Mouse (Mus musculus): ENCODE results near the gene Ndufa12. TPM values are rescaled to one million over a fixed set of nuclear protein-coding genes. Genes with fewer than 3 reads are reported as not detected.

The Ndufa12 gene
- total RNA-seq, 1 experiment from 2014 or later, result 215 TPM

DNA sequence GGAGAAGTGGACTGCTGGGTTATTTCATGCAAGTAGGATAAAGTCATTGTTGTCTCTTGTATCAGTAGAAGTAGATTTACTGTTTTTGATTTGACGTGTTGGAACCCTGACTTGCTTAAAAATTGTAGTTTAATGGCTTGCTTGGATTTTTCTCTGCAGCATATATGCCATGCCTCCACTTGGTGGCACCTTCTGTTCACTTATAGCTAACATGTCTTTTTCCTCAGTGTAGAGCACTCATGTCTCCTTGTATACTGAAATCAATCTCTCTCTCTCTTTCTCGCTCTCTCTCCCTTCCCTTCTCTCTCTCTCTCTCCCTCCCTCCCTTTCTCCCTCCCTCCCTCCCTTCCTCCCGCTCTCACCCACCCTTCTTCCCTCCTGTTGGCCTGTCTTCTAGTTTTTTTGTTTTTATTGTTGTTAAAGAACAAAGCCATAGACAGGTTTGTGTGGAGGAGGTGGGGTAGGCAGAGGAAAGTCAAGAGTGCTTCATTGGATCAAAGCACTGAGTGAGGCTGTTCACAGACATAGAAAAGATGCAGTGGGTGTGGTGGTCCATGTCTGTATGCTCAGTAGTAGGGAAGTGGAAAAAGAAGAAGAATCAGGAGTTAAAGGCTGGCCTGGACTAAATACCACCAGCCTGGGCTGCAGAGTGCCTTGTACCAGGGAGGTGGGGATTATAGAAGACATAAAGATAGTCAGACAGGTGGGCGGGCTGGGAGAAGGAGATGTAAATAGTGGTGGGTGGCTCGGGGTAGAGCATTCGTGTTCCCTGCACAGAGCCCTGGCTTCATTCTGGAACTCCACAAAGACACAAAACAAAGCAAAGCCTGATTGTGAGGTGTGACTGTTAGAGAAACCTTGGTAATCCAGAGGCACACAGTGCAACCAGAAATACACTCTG, 12.4 kb downstream of the Ndufa12 start:
- no peak for ATAC-seq (replicated peaks in 1 of 2; ENCODE audit: insufficient read depth in 1 of 2, low FRiP score in 2 of 2, low TSS enrichment in 1 of 2, low read depth in 1 of 2, poor library complexity in 2 of 2, severe bottlenecking in 2 of 2)

DNA sequence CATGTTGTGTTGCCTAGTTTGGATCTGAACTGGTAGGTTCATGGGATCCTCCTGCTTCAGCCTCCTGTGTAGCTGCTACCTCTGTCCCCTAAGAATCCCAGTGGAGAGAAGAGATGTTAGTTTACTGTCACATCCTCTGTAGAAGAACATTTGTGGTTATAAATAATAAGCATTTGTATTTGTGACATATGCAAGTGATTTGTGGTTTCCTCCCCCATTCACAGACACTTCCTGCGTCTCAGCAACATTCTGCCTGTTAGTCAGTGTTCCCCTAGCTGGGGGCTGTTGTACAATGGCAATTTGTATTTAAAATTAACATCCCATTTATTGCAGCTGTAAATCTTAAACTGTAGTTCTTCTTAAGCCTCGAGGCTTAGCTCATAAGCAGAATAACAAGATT, 13.2 kb downstream of the Ndufa12 start:
- peak in 1 of 2 experiments; percentile 42; a peak in 1 of 4 replicates for ATAC-seq (replicated peaks in 1 of 2; ENCODE audit: insufficient read depth in 1 of 2, low FRiP score in 2 of 2, low TSS enrichment in 1 of 2, low read depth in 1 of 2, poor library complexity in 2 of 2, severe bottlenecking in 2 of 2)

DNA sequence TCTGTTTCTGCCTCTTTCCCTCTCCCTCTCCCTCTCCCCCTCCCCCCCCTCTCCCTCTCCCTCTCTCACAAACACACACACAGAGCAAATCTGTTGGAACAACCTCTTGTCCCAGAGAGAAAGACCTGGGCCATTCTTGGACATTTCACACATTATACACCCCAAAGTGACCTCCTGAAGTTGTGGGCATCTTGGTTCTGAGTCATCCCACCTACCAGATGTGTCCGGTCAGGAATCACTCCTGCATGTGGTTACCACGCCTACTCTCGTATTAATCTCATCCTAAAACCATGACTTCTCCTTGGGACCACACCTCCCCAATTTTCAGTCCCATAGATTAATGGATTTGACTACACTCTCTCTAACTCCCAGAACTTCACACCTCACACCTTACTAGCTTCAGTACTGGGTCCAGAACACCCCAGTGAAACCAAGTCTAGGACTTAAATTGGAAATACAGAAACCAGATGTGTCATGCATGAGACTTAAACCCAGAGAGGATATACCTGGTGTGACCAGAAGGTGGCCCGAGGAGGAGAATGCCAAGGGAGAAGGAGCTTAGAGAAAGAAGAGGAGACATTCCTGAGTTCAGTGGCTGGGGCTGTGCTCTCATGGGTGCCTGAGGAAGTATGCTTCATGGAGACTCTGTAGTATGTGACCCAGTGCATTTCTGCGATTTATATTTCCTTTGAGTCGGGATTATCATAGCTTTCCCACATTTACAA, 26.7 kb downstream of the Ndufa12 start:
- 0 out of 4 replicates have a peak, but pooled peaks of 1 of the 2 experiments have one; percentile 12 for ATAC-seq (replicated peaks in 1 of 2; ENCODE audit: insufficient read depth in 1 of 2, low FRiP score in 2 of 2, low TSS enrichment in 1 of 2, low read depth in 1 of 2, poor library complexity in 2 of 2, severe bottlenecking in 2 of 2)

DNA sequence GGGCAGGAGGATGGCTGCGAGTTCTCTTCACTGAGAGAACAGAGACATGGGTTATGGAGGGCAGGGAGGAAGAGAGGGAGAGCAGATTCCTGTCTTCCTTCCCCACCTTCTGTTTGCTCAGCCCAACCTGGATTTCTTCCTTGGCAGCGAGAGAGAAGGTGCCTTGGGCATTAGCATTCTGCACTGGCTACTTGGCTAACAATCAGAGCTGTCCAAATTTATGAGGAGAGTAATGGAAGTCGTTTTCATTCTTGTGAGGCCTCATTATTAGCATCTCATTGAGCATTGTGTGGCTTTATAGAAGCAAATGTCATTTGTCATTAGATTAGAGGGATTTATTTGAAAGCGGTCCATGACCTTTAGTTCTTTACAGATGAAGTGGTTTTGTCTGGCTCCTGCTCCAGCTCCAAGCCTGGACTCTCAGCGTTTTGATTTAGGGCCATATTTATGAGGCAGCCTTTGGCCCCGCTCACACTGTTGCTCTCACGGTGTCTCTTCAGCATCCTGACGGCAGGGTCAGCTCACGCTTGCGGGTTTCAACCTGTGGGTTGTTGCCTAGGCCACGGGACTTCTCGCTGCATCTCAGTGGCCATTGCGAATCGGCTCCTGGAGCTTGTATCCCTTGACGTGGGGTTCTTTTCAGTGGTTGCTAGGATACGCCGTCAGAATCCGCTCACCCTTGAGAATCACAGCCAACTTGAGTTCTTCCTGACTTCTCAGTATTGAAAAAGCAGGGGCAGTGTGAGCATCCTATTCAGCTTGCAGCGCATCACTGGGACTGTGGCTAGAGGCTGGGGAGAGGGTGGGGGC, 31.9 kb downstream of the Ndufa12 start:
- no peak for ATAC-seq (replicated peaks in 1 of 2; ENCODE audit: insufficient read depth in 1 of 2, low FRiP score in 2 of 2, low TSS enrichment in 1 of 2, low read depth in 1 of 2, poor library complexity in 2 of 2, severe bottlenecking in 2 of 2)

DNA sequence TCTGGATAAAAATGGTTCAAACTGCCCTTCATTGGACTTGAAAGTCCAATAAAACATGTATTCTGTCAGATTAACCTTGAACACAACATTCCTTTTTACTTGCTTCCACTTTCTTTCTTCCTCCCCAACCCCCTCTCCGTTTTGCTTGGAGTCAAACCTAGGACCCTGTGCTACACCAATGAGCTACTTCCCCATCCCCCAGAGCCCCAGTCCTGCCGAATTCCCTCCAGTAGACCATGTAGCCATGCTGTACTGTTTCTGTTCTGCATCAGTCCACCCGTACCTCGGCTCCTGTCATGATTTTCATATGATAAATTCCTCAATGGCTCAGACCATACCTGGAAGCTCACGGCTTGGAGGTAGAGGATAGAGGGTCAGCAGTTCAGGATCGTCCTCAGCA, 32.5 kb downstream of the Ndufa12 start:
- no peak for ATAC-seq (replicated peaks in 1 of 2; ENCODE audit: insufficient read depth in 1 of 2, low FRiP score in 2 of 2, low TSS enrichment in 1 of 2, low read depth in 1 of 2, poor library complexity in 2 of 2, severe bottlenecking in 2 of 2)

DNA sequence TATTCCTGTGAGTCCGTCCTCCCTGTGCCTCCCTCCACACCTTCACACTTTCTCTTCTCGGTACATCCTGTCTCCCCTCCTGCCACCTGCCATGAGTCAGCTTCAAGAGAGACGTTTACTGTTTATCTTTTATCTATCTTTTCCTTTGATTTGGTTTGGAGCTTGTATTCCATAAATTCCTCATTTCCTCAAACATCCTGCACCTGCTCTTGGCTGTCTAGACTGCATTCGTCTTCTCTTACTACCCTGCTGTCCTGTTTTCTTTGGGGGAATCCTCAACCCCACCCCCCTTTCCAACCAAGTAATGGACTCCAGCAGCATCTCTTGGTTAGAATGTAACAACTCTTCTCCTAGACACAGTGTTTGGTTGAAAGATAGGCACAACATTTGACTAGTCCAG, 36.7 kb downstream of the Ndufa12 start:
- no peak for ATAC-seq (replicated peaks in 1 of 2; ENCODE audit: insufficient read depth in 1 of 2, low FRiP score in 2 of 2, low TSS enrichment in 1 of 2, low read depth in 1 of 2, poor library complexity in 2 of 2, severe bottlenecking in 2 of 2)

DNA sequence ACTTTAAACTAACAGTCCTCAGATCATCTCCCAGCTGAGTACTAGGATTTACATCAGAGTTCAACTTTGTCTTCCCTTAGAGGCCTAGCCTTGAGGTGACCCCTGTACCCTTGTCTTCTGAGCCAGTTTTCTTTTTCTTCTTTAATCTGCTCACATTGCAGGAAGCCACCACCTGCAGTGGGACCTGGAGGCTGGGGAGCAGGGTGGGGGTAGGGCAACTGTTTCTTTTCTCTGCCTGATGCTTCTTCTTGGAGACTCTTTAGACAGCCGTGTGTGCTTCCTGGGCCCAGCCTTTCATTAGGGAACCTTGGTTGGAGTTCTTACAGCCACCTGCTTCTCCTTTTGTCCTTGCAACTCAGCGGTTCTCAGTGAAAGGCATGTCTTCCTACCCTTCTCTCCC, 42.8 kb downstream of the Ndufa12 start:
- no peak for ATAC-seq (replicated peaks in 1 of 2; ENCODE audit: insufficient read depth in 1 of 2, low FRiP score in 2 of 2, low TSS enrichment in 1 of 2, low read depth in 1 of 2, poor library complexity in 2 of 2, severe bottlenecking in 2 of 2)

DNA sequence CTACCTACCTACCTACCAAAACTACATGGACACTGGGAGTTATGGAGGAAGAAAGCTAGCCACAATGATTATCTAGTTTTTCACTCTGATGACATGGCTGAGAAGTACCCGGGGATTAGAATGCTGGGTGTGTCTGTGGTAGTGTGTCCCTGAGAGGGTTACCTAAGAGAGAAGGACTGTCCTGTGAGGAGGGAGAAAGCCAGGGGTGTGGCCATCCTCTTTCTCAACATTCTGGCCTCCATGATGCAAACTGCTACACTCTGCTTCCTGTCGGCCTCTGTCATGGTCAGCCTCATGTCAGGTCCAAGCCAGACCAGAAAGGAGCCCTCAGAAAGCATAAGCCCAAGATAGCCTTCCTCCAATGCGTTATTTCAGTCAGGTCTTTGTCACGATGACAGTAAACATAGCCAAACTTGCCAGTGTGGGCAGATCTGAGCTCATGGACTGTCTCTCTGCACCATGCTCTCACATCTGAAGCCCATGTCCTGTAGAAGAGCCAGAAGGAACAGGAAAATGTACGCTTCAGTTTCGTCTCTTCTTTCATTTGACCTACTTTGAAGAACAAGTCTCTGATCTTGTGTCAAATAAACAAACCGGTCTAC, 49.3 kb downstream of the Ndufa12 start:
- ATAC-seq (replicated peaks in 1 of 2; ENCODE audit: insufficient read depth in 1 of 2, low FRiP score in 2 of 2, low TSS enrichment in 1 of 2, low read depth in 1 of 2, poor library complexity in 2 of 2, severe bottlenecking in 2 of 2), result no peak

DNA sequence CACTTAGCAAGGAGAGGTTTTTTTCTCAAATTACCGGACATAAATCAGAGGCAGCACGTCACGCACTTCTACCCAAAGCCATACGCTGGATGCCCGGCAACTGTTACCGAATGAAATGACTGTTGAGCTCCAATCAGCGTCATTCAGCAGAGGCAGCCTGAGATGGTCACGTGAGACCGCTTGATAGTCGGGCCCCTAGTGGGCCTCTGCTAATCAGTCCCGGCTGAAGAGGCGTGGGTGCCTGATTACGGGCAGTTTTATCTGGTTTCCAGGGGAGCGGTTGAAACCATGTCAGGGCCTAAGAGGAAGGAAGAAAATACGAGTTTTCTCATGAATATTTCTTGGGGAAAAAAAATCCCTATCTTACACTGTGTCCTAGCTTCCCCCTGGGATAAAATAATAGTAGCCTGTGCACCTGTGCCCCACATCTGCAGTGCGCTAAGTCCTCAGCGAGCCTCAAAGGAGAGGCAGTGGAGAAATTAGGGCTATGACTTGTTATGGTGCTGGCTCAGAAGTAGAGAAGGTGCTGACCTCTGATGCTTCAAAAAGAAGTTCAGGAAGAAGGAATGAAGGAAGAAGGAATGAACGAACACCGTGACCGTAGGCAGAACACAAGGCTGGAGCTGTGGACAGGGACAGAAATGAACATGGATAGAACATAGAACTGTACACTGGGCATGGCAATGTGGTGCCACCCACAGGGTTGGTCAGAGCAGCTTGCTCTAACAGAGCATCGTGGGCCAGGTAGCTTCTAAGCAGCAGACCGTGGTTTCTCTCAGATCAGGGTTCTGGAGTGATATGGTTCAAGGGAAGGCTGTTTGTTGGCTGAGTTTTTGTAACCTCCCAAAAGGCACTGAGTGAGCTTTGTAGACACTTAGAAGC, 51.3 kb downstream of the Ndufa12 start:
- peak; percentile 27 to 36; a peak in 1 of 4 replicates for ATAC-seq (replicated peaks in 1 of 2; ENCODE audit: insufficient read depth in 1 of 2, low FRiP score in 2 of 2, low TSS enrichment in 1 of 2, low read depth in 1 of 2, poor library complexity in 2 of 2, severe bottlenecking in 2 of 2)

DNA sequence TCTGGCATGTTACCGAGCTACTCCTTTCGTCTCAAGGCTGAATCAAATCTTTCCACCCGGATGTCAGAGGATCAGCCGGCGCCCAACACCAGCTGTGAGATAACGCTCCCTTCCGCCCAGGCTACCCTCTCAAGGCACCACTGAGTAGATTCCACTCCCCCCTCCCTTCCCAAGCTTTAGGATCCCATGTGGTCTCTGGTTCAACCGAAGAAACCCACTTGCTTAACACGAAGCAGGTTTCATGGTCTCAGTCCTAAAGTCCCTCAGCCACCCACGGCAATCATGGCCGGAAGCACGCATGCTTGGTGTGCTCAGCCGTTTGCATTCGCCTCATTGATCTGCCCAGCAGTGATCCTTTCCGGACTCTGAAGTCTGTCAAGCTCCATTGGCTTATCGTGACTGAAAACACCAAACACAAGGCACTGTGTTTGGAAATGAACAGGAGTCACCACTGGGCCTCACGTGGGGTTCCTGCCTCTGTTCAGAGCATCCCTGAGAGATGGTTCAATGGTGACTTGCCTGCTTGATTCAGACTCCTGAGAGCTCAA, 54.8 kb downstream of the Ndufa12 start:
- no peak for ATAC-seq (replicated peaks in 1 of 2; ENCODE audit: insufficient read depth in 1 of 2, low FRiP score in 2 of 2, low TSS enrichment in 1 of 2, low read depth in 1 of 2, poor library complexity in 2 of 2, severe bottlenecking in 2 of 2)

DNA sequence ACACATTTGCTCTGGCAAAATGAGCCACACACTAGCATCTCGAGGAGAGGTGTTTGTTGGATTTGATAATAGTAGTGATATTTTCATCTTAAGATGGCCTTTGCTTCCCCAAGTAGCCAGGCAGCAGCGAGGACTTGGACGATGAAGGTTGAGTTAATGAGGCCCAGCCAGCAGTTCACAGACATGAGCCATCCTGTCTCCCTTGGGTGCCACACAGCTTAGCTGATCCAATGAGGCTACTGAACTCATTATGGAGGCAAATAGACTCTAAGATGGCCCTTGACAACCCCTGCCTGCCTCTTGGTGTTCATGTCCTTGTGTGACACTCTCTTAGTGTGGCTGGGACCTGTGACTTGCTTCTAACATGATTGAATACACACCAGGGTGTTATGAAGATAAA, 56.2 kb downstream of the Ndufa12 start:
- no peak for ATAC-seq (replicated peaks in 1 of 2; ENCODE audit: insufficient read depth in 1 of 2, low FRiP score in 2 of 2, low TSS enrichment in 1 of 2, low read depth in 1 of 2, poor library complexity in 2 of 2, severe bottlenecking in 2 of 2)

DNA sequence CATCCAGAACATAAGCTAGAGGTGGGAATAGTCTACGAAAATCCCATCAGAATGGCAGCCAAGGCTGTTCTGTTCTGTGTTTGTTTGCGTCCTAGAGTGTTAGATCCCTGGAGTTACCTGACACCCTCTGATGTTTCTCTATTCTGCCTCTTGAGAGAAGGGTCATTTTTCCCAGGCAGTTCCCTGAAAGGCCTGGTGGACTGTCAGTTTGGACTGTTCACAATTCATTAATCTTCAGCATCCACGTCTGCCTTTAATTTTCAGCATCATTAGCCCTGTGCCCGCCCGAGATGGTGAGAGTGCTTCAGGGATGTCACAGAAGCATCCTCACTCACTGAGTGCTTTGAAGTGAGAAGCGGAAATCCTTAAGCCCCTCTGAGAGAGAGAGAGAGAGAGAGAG, 57.2 kb downstream of the Ndufa12 start:
- ATAC-seq (replicated peaks in 1 of 2; ENCODE audit: insufficient read depth in 1 of 2, low FRiP score in 2 of 2, low TSS enrichment in 1 of 2, low read depth in 1 of 2, poor library complexity in 2 of 2, severe bottlenecking in 2 of 2), result no peak

DNA sequence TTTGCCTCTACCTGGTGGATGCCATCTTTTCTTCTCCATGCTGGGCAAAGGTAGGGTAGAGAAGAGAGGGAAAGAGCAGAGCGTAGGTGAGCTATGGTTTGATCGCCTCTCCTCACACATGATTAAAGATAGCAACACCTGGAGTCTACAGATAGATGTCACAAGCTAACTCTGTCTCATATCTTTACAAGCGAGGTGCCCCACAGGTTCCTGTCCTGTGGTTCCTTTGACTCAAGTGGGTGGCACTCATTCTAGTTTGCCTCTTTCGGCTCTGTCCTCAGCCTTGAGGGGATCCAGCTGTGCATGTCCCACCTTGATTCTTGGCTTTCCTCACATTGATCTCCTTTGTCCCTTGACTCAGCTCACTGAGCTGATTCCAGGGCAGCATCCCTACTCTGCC, 58.0 kb downstream of the Ndufa12 start:
- no peak for ATAC-seq (replicated peaks in 1 of 2; ENCODE audit: insufficient read depth in 1 of 2, low FRiP score in 2 of 2, low TSS enrichment in 1 of 2, low read depth in 1 of 2, poor library complexity in 2 of 2, severe bottlenecking in 2 of 2)

DNA sequence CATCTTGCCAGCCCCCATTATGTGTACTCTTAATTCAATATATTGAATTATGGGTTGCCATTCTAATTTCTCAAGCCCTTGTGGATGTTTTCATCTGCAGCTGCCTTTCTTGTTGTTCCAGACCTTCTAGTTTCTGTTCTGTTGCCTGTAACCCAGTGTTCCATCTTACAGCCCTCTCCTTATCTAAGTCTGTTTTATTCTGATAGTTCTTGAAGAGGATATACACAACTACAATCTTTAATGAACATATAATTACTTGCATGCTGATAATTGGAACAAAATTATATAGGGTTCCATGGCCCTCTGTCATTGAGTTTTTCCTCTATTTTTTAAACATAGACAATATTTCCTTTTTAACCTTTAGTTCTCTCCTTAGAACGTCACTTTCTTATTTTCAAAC, 62.0 kb downstream of the Ndufa12 start:
- ATAC-seq (replicated peaks in 1 of 2; ENCODE audit: insufficient read depth in 1 of 2, low FRiP score in 2 of 2, low TSS enrichment in 1 of 2, low read depth in 1 of 2, poor library complexity in 2 of 2, severe bottlenecking in 2 of 2), result no peak

DNA sequence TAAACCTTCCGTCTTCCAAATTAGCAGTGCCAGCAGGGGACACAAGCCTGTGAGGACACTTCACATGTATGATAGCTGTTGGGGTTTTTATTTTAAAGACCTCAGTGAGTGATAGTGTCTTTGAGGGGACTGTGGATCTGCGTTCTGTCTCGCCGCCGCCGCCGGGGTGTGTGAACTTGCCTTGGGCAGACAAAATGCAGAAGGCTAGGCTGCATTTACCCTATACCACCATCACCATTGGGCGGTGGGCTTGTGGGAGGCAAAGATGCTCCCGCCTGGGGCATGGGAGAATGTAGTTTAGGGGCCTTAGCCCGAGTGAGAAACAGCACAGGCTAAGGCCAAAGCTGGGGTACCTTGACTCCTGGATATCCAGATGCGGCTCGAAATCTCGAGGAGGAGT, 64.1 kb downstream of the Ndufa12 start:
- ATAC-seq (replicated peaks in 1 of 2; ENCODE audit: insufficient read depth in 1 of 2, low FRiP score in 2 of 2, low TSS enrichment in 1 of 2, low read depth in 1 of 2, poor library complexity in 2 of 2, severe bottlenecking in 2 of 2), result no peak

DNA sequence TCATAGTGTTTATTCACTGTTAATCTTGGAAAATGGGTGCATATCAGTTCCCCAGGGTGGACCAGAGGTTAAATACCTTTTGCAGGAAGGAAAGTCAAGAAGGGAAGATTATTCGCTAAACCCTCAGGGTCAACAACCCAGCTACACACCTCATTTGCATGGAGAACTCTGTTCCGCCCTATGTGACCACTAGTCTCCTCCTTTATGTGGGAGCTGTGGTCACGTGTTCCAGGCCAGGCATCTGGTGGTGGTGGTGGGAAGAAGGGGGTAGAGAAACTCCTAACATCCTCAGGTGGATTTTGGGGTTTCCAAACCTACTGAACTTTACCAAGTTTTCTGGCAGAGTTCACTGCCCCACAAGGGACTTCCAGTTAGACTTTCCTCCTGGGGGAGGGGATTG, 64.7 kb downstream of the Ndufa12 start:
- ATAC-seq (replicated peaks in 1 of 2; ENCODE audit: insufficient read depth in 1 of 2, low FRiP score in 2 of 2, low TSS enrichment in 1 of 2, low read depth in 1 of 2, poor library complexity in 2 of 2, severe bottlenecking in 2 of 2), result no peak

Data from hematopoietic stem cell, adult 5-6 weeks (primary cell).